Mouse (Mus musculus) left cerebral cortex, postnatal 25 days (tissue): ENCODE measurements at regions not wholly inside any gene's neighbourhood (a gene's known extent, or its start where the extent isn't known, plus 50 kb on each side); places are given as distances from the start of the nearest gene placed in this dataset.

Source experiments
- DNase-seq, 2 experiments: peaks; one replicate each; pipeline ENCODE4 v3.0.0; 2022; ENCODE audit warnings: low spot score in 2 of 2, mixed read lengths in 1 of 2
- intact Hi-C: fragments of 180-260 bp; cut with DNase I; formaldehyde crosslinking; loops from one replicate; pipeline ENCODE4 v1.15.1; 2025

DNA sequence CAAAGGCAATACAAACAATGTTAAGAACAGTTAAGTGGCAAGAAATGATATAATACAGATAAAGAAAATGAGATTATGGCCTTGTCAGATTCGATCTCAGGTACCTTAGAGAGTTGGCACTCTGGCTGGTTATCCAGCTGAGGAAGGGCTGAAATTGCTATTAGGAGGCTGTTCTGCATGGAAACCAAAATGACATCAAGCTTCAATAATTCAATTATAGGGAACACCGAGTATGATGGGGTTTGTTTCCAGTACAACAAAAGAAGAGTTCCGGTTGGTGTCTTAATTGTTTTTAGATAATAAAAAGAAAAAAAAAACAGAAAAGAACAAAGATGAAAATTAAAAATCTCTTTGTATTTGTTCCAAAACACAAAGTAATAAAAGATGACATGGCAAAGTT, 498.0 kb upstream of the Nrp1 start:
- intact Hi-C loops = no loop called here
- DNase-seq = no peak

DNA sequence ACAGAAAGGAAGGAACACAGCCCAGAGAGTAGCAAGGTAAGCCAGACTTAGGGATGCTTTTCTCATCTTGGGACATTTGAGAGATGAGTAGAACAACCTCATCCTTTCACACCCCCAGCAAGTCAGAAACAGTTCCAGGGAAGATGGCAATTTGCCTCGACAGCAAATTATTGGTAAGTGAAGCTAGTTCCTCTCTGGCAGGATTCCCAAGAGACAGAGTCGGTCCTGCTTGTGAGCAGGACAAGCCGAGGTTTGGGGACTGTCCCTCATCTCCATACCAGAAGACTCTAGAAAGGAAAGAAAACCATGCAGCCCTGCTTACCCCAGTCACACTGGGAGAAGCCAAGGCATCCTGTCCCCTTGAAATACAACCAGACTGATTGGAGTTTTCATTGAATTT, 497.5 kb upstream of the Nrp1 start:
- intact Hi-C loops = no loop called here
- no peak for DNase-seq

DNA sequence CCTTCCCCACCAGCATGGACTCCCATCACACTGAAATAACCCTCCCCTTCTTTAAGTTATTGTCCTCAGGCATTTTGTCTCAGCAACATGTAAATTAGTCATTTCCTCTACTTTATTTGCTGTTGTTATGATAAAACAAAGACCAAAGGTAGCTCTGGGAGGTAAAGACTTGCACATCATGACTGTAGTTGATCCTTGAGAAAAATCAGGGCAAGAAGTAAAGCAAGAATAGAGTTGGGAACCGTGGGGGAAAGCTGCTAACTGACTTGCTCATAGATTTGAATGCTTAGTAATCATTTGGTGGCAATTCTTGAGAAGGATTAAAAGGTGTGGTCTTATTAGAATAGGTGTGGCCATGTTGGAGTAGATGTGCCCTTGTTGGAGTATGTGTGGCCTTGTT, 473.8 kb upstream of the Nrp1 start:
- intact Hi-C loops = no loop called here
- no peak for DNase-seq

DNA sequence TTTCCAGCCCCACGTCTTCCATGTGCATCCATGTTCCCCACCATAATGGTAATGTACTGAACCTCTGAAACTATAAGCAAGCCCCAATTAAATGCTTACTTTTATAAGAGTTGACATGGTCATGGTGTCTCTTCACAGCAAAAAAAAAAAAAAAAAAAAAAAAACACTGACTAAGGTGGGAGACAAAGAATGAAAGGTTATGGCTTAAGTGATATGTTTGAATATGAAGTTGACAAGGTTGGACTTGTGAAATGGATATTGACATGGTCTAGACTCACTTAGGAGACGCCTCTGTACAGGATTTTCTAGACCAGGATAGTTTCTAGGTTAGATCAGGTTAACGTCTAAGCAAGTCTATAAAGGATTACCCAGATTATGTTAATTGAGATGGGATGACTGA, 473.2 kb upstream of the Nrp1 start:
- intact Hi-C loops = no loop called here
- DNase-seq = no peak

DNA sequence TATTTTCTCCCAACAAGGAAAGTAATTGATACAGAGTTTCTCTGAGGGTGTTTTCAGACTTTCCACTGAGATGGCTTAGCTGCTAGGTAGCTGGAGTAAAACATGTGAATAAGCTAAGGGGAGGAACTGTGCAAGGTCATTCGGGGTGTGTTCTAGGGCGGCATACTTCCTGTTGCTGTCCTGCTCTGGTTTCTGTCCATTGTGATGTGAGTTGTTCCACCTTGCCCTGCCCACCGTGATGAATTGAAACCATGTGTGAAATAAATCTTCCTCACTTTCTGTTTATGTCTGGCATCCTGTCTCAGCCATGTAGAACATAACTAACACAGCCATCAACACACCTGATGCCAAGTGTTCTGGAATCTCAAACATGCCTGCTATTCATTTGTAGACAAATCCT, 472.6 kb upstream of the Nrp1 start:
- no peak for DNase-seq
- intact Hi-C loops = no loop called here

DNA sequence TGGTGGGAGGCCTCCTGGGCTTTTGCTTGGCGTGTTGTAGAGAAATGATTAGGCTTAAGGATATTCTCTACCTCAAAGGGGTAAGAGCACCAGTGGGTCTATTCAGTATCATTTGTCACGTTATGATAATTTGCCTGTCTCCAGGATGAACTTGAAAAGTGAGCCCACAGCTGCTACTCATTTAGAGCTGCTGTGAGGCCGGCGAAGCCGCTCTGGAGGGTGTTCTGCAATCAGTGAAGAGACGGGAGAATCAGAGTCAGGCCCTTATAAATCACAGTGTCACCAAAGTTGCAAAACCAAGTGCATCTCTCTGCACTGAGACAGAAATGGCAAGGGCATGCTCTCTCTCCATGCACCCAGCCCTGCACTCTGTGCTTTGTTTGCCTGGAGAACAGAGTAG, 467.7 kb upstream of the Nrp1 start:
- intact Hi-C loops = no loop called here
- no peak for DNase-seq

DNA sequence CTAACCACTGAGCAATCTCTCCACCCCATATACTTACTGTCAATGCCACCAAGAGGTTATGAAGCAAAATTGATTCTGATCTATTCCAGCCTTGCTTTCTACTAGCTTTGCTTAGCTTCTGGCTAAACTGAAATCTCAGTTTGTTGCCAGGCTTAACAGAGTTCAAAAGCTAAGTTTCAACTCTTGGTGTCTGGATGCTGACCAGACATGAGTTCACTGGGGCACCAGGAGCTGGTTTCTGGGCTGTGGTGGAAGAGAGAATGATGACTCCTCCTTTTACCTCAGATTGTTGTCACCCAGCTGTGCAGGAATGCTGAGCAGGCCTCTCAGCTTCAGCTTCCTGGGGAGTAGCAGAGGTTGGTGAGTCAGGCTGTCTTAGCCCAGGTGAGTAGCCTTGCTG, 464.1 kb upstream of the Nrp1 start:
- no peak for DNase-seq

DNA sequence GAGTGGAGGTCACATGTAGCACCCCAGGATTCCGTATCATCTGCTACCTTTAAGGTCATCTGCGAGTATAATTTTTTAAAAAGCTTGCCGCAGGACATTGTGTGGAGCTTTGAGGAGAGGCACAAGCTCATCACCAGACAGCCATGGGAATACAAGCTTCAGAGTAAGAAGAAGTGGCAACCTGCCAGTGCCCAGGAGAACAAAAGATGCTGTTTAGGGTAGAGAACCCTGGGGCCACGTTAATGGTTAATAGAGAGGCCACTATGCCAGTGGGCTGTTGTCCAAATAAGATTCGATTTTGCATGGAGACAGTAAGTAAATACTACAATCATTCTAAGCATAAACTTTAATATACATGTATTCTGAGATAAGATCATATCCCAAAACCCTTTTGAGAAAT, 450.0 kb upstream of the Nrp1 start:
- intact Hi-C loops = no loop called here
- no peak for DNase-seq

More for the DNA sequence above, 464.1 kb upstream of the Nrp1 start:
- intact Hi-C loops = no loop called here

DNA sequence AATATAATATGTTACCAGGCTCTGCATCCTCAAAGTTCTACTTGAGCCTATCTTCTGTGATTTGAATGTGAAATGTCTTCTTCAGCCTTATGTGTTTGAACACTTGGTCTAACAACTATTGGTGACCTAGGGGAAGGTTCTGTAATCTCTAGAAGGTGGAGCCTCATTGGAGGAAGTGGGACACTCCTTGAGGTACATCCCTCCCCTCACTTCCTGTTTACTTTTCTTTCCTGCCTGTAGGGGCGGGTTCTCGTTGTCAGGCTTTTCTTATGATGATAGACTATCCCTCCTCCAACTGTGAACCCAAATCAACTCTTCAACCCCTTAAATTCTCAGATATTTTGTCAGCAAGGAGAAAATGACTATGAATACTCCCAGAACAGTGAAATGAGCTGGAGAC, 448.8 kb upstream of the Nrp1 start:
- intact Hi-C loops = no loop called here
- DNase-seq = no peak

DNA sequence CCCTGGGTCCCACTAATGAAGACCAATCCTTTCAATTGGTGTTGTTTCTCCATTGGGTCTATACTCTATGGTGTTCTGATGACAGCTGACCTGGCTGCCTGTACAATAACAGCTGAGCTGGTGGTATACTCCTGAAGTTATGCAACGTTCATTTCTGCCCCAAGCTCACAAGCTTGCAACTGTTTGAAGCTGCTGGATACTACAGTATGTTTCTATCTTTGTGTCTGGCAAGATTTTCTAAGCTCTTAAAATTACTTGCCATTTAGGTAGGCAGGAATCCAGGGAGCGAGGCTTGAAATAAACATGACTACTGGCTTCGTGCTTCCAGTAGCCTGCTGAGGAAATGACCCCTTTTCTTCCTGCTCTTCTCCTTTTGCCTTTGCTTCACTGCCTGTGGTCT, 444.3 kb upstream of the Nrp1 start:
- peak; percentile 20 to 85 for DNase-seq

DNA sequence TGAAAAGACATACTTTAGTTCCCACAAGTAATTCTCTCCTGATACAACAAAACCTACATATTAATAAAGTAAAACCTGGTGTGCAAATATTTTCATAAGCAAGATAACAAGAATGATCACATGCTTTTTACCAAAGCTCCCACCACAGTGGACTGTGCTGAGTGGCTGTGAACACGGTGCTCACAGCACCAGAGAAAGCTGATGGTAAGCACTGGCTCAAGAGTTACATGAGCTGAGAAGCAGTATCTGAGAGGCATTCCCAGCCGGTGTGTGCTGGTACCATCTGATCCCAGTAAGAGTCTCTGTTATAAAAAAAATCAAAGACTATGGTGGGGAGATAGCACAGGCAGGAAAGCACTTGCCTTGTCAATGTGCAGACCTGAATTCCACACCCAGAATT, 443.5 kb upstream of the Nrp1 start:
- no peak for DNase-seq
- intact Hi-C loops = loop anchor here (2.0 to 5.0 kb wide), 3 partner anchors 116 to 252 kb away; no protein-coding TSS in a partner anchor

More for the DNA sequence above, 444.3 kb upstream of the Nrp1 start:
- intact Hi-C loops = loop anchor here (2.0 kb wide), 1 partner anchor 117 kb away; no protein-coding TSS in a partner anchor

DNA sequence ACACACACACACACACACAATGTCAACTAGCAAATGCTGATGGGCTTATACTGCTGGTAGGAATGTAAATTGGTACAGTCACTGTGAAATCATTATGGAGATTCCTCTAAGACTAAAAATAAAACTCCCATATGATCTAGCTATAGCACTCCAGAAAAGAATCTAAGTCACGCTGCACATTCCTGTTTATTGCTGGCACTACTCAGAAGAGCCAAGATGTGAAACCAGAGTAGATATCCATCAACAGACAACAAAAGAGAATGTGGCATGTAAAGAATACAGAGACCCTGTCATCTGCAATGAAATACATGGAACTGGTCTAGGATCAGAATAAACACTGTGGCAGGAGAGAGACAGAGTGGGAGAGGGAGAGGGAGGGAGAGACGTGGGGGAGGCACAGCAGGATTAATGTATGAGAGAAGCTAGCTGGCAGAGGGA, 442.8 kb upstream of the Nrp1 start:
- peak in 1 of 2 experiments; percentile 73 for DNase-seq
- intact Hi-C loops = loop anchor here (2.0 to 5.0 kb wide), 3 partner anchors 115 to 252 kb away; no protein-coding TSS in a partner anchor

DNA sequence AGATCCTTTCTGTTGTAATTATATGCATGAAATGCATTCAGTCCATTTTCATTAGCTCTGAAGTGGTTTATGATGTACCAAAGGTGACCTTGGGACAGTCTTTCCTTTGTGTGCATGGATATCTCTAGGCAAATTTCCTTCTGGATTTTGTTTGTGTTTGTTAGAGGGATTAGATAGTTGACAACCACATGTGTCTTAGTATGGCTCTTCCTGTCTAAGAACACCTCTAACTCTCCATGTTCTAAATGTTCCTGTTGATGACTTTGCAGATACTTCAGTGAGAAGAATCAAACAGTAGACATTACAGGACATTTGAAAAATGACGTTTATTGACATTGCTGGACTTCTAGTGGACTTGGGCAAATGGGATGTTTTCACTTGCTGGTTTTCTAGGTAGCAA, 436.5 kb upstream of the Nrp1 start:
- DNase-seq = no peak
- intact Hi-C loops = no loop called here

DNA sequence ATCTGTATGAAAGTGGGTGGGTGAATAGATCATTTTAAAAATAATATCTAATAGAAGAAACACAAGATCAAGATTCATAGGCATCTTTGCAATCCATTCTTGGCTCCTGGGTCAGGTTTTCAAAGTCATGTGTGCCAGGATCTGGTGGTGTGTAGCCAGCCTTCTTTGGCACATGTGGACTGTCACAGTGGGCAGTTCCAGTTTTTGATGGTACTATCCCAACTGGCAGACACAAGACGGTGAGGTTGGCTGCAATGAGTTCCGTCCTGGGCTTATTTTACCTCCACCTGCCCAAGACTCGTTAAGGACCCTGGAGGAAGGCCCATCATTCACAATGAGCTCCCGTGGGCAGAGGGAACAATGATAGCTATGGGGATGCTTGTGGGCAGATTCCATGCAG, 435.1 kb upstream of the Nrp1 start:
- intact Hi-C loops = no loop called here
- DNase-seq = no peak

DNA sequence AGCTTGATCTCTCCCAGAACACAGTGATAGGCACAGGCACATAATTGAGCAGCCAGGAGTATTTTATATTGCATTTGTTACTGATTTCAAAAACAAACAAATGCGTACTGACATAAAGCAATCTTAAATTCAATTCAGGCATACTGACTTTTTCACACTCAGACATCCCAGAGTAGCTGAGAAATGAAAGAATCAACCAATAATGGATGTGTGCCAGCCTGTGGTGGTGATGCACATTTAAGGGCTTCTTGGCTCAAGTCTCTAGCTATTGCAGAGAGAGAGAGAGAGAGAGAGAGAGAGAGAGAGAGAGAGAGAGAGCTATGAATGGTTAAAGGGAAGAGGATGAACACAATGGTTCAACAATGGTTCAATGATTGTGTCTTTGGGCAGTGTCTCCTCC, 426.1 kb upstream of the Nrp1 start:
- DNase-seq = no peak
- intact Hi-C loops = no loop called here

DNA sequence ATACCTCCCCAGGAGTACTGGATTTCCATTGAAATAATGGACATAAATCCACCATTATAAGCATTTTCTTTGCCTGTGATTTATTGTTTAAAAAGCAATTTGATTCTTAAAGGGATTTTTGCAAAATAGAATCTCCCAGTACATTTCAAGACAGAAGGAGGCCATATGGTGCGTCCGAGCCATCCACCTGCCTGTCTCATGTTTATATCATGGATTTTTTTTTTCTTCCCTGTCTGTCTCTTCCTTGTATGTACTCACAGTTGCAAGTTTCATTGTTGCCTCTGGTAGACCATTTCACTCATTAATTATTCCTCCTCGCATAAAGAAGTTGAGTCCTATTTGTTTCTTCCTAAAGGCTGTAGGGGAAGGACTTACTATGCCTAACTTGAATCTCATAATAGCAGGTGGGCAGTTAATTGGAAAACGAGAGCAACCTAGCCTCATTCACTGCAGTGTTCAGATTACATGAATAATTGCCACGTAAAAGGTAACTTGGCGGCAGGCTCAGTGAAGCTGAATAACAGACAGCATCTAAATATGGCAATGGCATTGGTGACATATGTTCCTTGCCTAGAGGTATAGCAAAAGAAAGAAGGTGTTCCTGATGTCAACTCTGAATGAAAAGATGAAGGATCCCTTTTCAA, 421.5 kb upstream of the Nrp1 start:
- intact Hi-C loops = no loop called here
- DNase-seq = peak; percentile 18 to 26

DNA sequence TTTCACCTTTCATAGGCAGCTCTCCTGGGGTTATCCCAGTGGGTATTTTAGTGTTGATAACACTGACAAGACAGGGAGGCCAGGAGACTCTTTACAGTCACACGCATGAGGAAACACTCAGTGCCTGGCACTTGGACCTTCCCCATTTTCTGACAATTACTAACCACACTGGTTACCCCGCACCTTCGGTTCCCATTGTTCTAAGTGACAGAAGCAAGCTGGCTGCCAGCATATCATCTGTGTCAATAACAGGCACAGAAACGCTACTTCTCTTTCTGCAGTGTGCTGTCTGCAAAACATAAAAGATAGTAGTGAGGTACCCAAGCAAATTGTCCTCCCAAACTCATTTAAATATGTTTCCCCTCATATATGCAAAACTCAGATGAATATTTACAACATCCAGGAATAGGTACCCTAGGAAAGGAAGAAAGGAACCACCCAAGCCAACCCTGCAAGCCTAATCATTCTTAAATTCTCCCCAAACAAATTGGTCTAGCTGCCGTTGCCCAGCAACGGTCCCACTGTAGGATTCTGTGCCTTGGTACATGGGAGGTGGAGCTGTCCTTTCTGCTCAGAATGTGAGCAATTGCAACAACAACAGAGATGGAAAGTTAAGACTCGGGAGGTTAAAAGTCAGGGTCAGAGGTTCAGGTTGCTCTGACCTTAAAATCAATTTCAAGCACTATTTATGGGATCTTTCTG, 419.0 kb upstream of the Nrp1 start:
- peak; percentile 25 to 57 for DNase-seq
- intact Hi-C loops = no loop called here

DNA sequence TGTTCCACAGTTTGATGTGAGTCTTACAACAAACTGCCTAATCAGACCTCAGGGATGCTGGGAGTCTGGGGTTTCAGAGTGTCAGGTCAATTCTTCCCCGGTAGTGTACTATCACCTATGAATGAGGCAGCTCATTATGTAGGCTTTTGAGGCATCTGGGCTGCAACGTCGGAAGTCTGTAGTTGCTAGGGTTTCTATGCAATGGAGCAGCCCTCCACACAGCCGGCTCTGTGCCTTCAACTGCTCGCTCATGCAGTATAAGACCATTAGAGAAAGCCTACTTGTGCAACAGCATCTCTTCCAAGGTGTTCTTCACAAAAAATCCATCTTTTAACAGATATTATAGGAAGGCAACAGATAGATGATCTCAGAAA, 418.4 kb upstream of the Nrp1 start:
- intact Hi-C loops = loop anchor here (5.0 kb wide), 1 partner anchor 417 kb away; the partner anchor contains the start of gene Nrp1
- no peak for DNase-seq

DNA sequence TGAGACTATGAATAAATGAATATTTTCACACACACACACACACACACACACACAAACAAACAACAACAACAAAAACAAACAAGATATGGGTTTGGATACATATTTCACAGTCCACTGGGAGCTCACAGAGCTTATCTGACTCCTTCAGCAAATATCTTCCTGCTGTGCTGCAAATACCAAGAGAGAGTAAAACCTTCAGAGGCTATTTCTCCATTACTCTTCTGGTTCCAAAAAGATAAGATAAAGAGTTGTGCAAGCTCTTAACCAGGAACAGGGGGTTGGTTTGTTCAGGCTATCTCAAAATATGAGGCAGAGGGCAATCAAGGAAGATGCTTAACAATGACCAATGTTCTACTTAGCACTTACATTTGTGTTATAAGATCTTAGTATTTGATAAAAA, 416.1 kb upstream of the Nrp1 start:
- intact Hi-C loops = loop anchor here (5.0 kb wide), 1 partner anchor 415 kb away; the partner anchor contains the start of gene Nrp1
- no peak for DNase-seq

DNA sequence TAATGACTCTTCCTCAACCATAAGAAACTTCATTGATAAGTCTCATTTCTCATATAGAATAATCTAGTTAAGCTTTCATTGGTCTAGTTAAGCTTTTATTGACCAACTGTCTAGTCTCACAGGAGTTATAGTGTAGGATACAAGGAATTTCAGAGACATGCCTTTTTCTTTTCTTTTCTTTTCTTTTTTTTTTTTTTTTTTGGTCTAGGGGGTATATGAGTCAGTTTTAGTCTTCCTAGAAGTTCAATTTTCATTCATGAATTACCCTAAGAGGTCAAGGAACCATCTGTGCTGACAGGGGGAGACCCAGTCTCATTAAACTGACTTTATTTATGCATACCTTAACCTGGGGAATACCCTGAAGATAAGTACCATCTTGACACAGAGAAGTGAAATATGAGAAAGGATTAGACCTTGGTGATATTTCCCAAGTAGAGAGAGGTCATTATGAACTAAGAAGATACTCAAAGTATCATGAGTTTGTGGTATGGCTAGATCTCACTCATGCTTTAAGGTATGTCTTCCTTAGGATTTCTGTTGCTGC, 413.4 kb upstream of the Nrp1 start:
- DNase-seq = no peak
- intact Hi-C loops = loop anchor here (5.0 kb wide), 1 partner anchor 412 kb away; the partner anchor contains the start of gene Nrp1

DNA sequence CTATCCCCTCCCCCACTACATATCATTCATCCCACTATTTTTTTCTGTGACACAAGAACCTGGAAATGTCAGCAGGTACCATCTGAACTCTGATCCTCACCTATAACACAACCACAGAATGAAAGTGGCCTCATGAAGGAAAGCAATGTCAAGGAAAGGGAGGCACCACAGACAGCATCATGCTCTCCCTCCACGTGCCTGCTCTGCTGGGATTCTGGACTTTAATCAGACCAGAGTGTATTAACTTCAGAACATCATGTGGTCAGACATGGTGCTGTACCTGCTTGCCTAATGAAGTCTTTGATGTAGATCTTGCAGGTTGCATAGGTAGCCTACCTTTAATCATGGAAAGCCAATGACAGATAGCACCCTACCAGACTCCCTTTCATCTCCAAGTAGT, 400.8 kb upstream of the Nrp1 start:
- intact Hi-C loops = no loop called here
- no peak for DNase-seq
